Mouse (Mus musculus) mouse trophoblast stem cell (cell line): Measurements from ENCODE around the gene Gdf15.

Source experiments
- in situ Hi-C, 2 experiments: fragments of 300-500 bp; cut with MseI, MboI; formaldehyde crosslinking; loops; 2 replicates in 1 of 2; 3 replicates in 1 of 2; pipeline ENCODE4 v1.15.1; 2025

The Gdf15 gene

GRCm38 (mm10) chr8:70632346-70632892 lies at the start of gene Gdf15:
Gdf15 (minus strand) TSS chr8:70632456.
- in situ Hi-C loops = no loop called here

GRCm38 (mm10) chr8:70681410-70681809 lies 49.2 kb upstream of the Gdf15 start:
- in situ Hi-C loops = no loop called here

- in situ Hi-C loops = no loop called here
Measured at GRCm38 (mm10) chr8:70680039-70680438, 47.8 kb upstream of the Gdf15 start.

GRCm38 (mm10) chr8:70679404-70679803 lies 47.1 kb upstream of the Gdf15 start:
- in situ Hi-C loops = no loop called here

- in situ Hi-C loops = no loop called here
Measured at GRCm38 (mm10) chr8:70678679-70679078, 46.4 kb upstream of the Gdf15 start.

GRCm38 (mm10) chr8:70677451-70678080 lies 45.3 kb upstream of the Gdf15 start:
- in situ Hi-C loops = no loop called here

- in situ Hi-C loops = no loop called here
Measured at GRCm38 (mm10) chr8:70675336-70675735, 43.1 kb upstream of the Gdf15 start.

- in situ Hi-C loops = loop anchor here in 1 of 2 experiments (5.0 kb wide), 1 partner anchor 33 kb away; no protein-coding TSS in a partner anchor
Measured at GRCm38 (mm10) chr8:70674716-70675115, 42.5 kb upstream of the Gdf15 start.

- in situ Hi-C loops = loop anchor here in 1 of 2 experiments (5.0 kb wide), 1 partner anchor 33 kb away; no protein-coding TSS in a partner anchor
Measured at GRCm38 (mm10) chr8:70674109-70674508, 41.9 kb upstream of the Gdf15 start.

GRCm38 (mm10) chr8:70673079-70673856 lies 41.0 kb upstream of the Gdf15 start, which contains the start of gene Lsm4:
Lsm4 (plus strand) TSS chr8:70673248.
- in situ Hi-C loops = loop anchor here in 1 of 2 experiments (5.0 kb wide), 1 partner anchor 34 kb away; no protein-coding TSS in a partner anchor

GRCm38 (mm10) chr8:70672325-70673078 lies 40.2 kb upstream of the Gdf15 start:
- in situ Hi-C loops = loop anchor here in 1 of 2 experiments (5.0 kb wide), 1 partner anchor 35 kb away; no protein-coding TSS in a partner anchor

GRCm38 (mm10) chr8:70671615-70672324 lies 39.5 kb upstream of the Gdf15 start:
- in situ Hi-C loops = loop anchor here in 1 of 2 experiments (5.0 kb wide), 1 partner anchor 36 kb away; no protein-coding TSS in a partner anchor

GRCm38 (mm10) chr8:70667071-70667470 lies 34.8 kb upstream of the Gdf15 start:
- in situ Hi-C loops = no loop called here

GRCm38 (mm10) chr8:70665599-70665998 lies 33.3 kb upstream of the Gdf15 start:
- in situ Hi-C loops = no loop called here

GRCm38 (mm10) chr8:70664631-70665030 lies 32.4 kb upstream of the Gdf15 start:
- in situ Hi-C loops = loop anchor here in 1 of 2 experiments (5.0 kb wide), 1 partner anchor 43 kb away; no protein-coding TSS in a partner anchor

- in situ Hi-C loops = loop anchor here in 1 of 2 experiments (5.0 kb wide), 1 partner anchor 44 kb away; no protein-coding TSS in a partner anchor
Measured at GRCm38 (mm10) chr8:70663691-70664090, 31.4 kb upstream of the Gdf15 start.

- in situ Hi-C loops = loop anchor here in 1 of 2 experiments (5.0 kb wide), 1 partner anchor 47 kb away; no protein-coding TSS in a partner anchor
Measured at GRCm38 (mm10) chr8:70660273-70660725, 28.0 kb upstream of the Gdf15 start, which contains the start of gene Pgpep1. Pgpep1 (minus strand) TSS chr8:70660388.

GRCm38 (mm10) chr8:70659604-70660272 lies 27.5 kb upstream of the Gdf15 start:
- in situ Hi-C loops = loop anchor here in 1 of 2 experiments (5.0 kb wide), 2 partner anchors 37 to 48 kb away; no protein-coding TSS in a partner anchor

GRCm38 (mm10) chr8:70658897-70659603 lies 26.8 kb upstream of the Gdf15 start:
- in situ Hi-C loops = loop anchor here in 1 of 2 experiments (5.0 kb wide), 1 partner anchor 37 kb away; no protein-coding TSS in a partner anchor
